Mouse (Mus musculus) liver, adult (tissue): Measurements from ENCODE around the gene Bco1.

ENCODE experiments used
- GATA4 ChIP-seq: IDR thresholded peaks from 2 replicates; pipeline ENCODE4 v1.6.1; 2014; ENCODE audit warnings: mild to moderate bottlenecking, low read length; ENCODE audit not compliant: insufficient replicate concordance

The Bco1 gene

DNA sequence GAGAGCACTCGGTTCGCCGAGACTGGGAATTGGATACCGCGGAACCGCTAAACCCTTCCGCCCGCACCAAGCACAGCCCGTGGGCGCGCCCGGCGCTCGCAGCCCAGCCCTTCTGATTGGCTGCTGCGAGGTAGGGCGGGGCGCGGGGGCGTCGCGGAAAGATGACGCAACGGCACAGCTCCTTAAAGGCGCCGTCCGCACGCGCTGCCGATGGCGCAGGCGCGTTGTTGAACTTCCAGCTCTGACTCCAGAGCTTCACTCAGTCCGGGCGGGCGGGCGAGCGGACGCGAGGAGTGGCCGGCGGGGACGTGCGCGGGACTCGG, 62.1 kb downstream of the Bco1 start:
- peak; percentile 44; the same call in 1 of the 2 replicates for TF ChIP-seq GATA4

DNA sequence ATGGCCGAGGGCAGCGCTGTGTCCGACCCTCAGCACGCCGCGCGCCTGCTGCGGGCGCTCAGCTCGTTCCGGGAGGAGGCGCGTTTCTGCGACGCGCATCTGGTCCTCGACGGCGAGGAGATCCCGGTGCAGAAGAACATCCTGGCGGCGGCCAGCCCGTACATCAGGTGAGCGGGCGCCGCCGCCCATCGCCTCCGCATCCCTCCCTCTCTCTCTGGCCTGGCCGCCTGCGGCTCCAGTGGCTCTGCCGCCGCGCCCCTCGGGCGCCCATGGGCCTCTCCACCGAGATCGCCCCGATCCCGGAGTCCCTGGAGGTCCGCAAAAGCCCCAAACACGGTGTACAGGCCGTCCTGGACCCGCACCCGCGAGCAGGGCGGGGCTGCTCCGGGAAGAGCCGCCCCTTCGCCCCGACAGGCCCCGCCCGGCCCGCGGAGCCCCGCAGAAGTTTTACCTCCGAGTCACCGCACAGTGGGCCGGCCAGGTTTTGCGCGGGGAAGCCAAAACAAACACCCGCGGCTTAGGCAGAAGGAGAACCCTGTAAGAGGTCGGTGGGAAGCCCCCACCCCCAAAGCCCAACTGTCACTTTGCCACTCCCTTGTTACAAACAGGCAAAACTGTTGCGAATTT, 62.6 kb downstream of the Bco1 start, which contains the start of gene Gan:
Gan (plus strand) TSS at position 1 of the 627 bp plus-strand sequence.
- no peak for TF ChIP-seq GATA4

DNA sequence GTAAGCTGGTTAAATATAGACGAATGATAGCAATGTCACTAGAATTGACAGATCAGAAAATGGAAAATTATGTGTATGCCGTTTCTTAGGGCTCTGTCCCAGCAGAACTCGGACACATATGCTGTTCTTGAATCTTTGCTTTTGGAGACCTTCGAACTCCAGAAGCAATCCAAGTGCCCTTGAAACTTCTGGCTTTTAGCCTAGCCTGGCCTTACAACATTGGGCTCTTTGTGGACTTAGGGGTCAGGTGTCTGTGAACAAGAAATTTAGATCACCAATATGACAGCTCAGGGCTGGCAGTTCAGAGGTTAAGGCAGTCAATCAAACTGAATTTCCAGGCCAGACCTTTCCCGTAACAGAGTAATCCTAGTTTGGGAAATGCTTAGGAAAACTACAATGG, 63.4 kb downstream of the Bco1 start:
- TF ChIP-seq GATA4: no peak

DNA sequence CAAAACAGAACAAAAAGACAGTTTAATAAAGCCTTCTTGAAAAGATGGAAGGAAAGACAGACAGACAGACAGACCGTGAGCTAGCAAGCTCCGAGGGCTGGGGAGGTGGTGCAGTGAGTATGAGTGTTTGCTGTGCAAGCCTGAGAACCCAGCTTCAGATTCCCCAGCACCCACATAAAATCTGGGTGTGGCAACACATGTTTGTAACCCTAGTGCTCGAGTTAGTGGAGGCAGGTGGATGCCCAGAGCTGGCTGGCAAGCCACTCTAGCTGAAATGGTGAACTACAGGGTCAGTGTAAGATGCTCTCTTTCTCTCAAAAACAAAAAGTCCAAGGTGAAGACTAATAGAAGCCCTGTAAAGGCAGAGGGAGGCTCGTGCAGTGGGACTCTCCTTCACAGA, 69.3 kb downstream of the Bco1 start:
- TF ChIP-seq GATA4: no peak

- TF ChIP-seq GATA4: no peak
These were observed 69.9 kb downstream of the Bco1 start for GRCm38 (mm10) chr8:117165542-117165941.

DNA sequence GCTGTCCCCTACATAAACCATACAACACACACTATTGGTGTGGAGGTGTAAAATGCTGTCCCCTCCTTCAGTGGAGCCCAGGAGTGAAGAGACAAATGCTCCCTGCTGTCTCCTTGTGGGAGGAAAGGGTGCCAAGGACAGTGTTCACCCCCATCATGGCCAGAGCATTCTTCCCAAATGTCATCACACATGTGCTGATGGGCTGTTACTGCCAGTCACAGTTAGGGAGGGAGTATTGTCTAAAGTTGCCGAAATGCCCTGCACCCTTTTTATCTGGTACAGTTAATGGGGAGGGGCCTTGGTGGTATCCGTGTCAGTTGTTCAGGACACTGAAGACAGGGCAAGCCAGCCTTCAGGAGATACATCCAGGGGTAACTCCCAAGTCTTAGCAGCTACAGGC, 70.9 kb downstream of the Bco1 start:
- TF ChIP-seq GATA4: no peak

DNA sequence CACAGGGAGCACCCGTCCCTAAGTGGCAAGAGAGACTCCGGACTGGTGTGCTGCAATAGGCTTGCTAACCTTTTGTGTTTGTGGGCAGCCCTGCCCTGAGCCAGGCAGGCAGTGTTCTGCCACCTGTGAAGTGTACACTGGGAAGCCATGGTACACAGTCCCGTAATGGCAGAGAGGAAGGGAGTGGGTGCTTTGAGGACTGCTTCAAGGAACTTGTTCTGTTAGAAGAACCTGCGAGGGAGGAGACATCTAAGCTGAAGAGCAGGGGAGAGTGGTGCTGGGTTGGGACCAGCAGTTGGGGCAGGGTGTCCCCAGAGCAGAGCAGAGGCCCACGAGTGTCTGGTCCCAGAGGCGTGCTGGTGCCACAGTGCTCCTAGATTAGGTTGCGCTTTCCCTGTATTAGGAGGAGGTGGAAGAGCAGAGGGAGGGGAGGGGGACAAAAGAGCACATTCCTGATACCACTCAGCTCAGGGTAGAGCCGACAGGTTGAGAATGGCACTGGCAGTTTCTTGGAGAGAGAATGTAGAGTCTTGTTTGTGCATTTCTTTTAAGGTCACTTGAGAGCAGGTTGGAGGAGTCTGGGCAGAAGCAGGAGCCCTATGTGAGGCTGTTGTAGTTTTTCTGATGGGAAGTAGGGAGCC, 71.7 kb downstream of the Bco1 start:
- no peak for TF ChIP-seq GATA4

DNA sequence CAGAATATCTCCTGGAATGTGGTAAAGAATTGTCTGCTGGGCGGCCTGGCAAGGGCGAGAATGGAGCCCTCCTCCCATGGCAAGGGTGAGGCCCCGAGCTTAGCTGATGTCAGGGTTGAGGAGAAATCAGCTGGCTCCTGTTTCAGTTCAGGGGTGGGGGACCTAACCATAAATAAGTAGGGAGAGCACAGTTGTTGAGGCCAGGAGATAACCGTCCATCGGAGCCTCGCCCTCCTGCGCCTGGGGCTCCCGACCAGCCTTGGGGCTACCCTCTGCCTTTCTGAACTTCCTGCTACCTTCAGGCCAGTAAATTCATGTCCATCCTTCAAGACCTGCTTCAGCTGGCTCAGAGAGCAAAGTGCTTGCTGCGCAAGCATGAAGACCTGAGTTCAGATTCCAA, 72.7 kb downstream of the Bco1 start:
- TF ChIP-seq GATA4: no peak

- TF ChIP-seq GATA4: no peak
These were observed 76.2 kb downstream of the Bco1 start for GRCm38 (mm10) chr8:117171826-117172225.

- TF ChIP-seq GATA4: no peak
These were observed 77.2 kb downstream of the Bco1 start for GRCm38 (mm10) chr8:117172904-117173303.

DNA sequence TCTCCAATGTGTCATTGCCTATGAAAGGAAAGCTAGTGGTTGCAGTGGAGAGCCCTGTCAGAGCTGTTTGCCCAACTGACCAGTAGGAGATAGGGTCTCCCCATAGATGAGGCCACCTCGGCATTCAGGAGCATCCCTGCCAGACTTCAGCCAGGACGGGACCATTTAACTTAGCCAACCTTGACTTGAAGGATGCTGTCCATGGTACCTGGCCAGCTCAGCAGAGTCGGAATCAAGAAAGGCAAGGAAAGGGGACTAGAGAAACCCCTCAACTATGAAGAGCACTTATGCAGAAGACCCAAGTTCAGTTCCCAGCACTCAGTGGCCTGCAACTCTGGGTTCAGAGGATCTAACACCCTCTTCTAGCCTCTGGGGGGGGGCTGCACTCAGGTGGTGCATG, 78.0 kb downstream of the Bco1 start:
- TF ChIP-seq GATA4: no peak

DNA sequence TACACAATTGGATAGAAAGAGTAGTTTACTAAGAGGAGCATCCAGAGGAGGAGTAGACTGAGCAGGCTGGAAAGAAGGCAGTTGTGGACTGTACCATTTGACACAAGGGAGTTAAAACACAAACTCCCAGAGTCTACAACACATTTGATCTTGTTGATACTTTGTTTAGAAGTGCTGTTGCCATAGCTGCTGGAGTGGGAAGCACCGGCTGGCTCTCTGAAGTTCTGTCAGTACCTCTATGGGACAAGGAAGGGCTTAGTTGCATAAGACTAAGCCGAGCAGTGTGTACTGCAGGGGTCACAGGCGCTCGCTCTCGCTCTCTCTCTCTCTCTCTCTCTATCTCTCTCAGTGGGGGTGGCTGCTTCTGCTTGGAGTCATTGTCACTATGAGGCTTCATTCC, 78.9 kb downstream of the Bco1 start:
- TF ChIP-seq GATA4: no peak

DNA sequence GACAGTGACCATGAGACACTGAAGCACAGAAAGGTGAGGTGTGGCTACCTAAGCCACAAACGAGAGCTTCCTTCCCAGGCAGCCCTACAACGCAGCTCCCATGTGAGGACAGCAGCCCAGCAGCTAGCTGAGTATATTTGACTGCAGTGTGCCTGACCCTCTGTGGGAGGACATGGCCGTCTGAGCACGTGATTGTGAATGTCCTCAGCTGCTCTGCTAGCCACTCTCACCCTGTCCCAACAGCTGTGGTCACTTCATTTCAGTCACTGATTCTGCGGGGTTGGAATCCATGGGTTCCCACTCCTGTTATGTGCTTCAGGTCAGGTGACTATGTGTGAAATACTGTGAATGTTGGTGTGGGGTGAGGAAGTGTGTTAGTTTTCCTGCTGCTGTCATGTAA, 80.7 kb downstream of the Bco1 start:
- TF ChIP-seq GATA4: no peak

DNA sequence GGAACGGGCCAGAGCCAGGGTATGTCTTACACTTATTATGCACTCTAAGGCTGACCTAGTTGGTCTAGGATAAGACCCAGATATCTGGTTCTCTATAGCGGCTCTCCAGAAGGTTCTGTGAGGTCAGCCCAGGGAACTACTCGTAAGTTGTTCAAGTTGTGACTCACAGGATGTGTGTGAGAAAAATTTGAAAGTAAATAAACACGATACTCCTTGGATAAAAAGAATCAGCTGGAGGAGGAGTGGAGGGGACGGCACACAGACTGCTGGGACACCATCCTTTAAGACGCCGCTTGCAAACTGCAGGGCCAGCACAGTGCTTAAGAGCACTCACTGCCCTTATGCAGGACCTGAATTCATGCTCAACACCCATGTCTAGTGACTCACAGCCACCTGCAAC, 81.6 kb downstream of the Bco1 start:
- TF ChIP-seq GATA4: no peak

- TF ChIP-seq GATA4: no peak
These were observed 82.4 kb downstream of the Bco1 start for GRCm38 (mm10) chr8:117178039-117178438.

DNA sequence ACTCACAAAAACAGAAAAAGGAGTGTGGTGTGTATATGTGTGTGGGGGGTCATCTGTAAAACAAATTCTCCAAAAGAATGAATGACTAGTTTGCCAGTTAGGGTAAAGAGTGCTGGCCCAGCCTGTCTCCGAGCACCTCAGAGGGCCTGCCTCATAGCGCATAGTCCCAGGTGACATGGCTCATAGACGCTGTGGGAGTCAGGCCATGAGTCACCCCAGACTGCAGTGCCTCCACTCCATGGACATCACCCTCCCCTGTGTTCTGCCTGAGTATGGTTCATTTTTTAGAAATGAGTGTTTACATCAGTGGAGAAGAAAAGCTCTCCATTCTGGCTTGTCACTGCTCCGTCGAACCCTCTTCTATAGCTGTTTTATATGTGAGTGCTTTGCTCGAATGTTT, 83.0 kb downstream of the Bco1 start:
- TF ChIP-seq GATA4: no peak

- no peak for TF ChIP-seq GATA4
These were observed 87.1 kb downstream of the Bco1 start for GRCm38 (mm10) chr8:117182746-117183145.
